Mouse (Mus musculus) hindbrain, embryonic 12.5 days (tissue): ENCODE measurements around the gene Fmo2. TPM values are rescaled to one million over a fixed set of nuclear protein-coding genes. Genes with fewer than 3 reads are reported as not detected.

Source experiments
- ATAC-seq: fragments of 200-750 bp; cut with Nextera tagmentation; 2 replicates; pipeline ENCODE4 v1.8.0; 2017; ENCODE audit warnings: moderate TSS enrichment; ENCODE audit not compliant: low FRiP score
- H3K27ac ChIP-seq: fragments of 300-500 bp; sonication (generic); 2 replicates; pipeline ENCODE4 v1.5.1; 2016; ENCODE audit warnings: mild to moderate bottlenecking
- H3K27me3 ChIP-seq: fragments of 300-500 bp; sonication (generic); 2 replicates; pipeline ENCODE4 v1.6.1; 2016; ENCODE audit warnings: mild to moderate bottlenecking
- H3K36me3 ChIP-seq: fragments of 300-500 bp; sonication (generic); 2 replicates; pipeline ENCODE4 v1.6.1; 2016; ENCODE audit warnings: mild to moderate bottlenecking
- H3K4me1 ChIP-seq: fragments of 300-500 bp; sonication (generic); 2 replicates; pipeline ENCODE4 v1.6.1; 2016
- H3K4me2 ChIP-seq: fragments of 300-500 bp; sonication (generic); replicated peaks from 2 replicates; pipeline ENCODE4 v1.6.1; 2016; ENCODE audit warnings: mild to moderate bottlenecking
- H3K4me3 ChIP-seq: fragments of 300-500 bp; sonication (generic); 2 replicates; pipeline ENCODE4 v1.5.1; 2016; ENCODE audit warnings: mild to moderate bottlenecking
- H3K9ac ChIP-seq: fragments of 300-500 bp; sonication (generic); 2 replicates; pipeline ENCODE4 v1.6.1; 2016; ENCODE audit warnings: mild to moderate bottlenecking, moderate library complexity
- H3K9me3 ChIP-seq: fragments of 300-500 bp; sonication (generic); replicated peaks from 2 replicates; pipeline ENCODE4 v1.6.1; 2016; ENCODE audit warnings: mild to moderate bottlenecking
- WGBS: fragments of 180-500 bp; shearing (Covaris S2); methylation state at CpG from one replicate; pipeline ENCODE4 v1.1.7; 2016; 5-methylcytosine and 5-hydroxymethylcytosine counted together
- polyA plus RNA-seq: library from polyadenylated mRNA; unstranded; fragments of >200 nt; fragmentation: Nextera tagmentation; extraction: Ambion mirVana; gene quantifications from 2 replicates; pipeline ENCODE4 v1.2.1, GENCODE M21; 2016

The Fmo2 gene
- polyA plus RNA-seq, 1 experiment from 2014 or later, result not detected

GRCm38 (mm10) chr1:162930631-162931030 lies 32.1 kb upstream of the Fmo2 start:
- no peaks in the 10 kb centered on the region for H3K36me3 ChIP-seq
- no peak overlapping the region for H3K4me3 ChIP-seq
- H3K27me3 ChIP-seq, result no peaks in the 10 kb centered on the region
- H3K4me1 ChIP-seq, result no peaks in the 10 kb centered on the region
- H3K9ac ChIP-seq, result no peak overlapping the region
- H3K9me3 ChIP-seq, result no peaks in the 10 kb centered on the region
- H3K4me2 ChIP-seq, result no peak overlapping the region
- ATAC-seq, result no peak
- no peak overlapping the region for H3K27ac ChIP-seq
- WGBS, result 79% methylated on average over 2 of the region's 2 CpGs

DNA sequence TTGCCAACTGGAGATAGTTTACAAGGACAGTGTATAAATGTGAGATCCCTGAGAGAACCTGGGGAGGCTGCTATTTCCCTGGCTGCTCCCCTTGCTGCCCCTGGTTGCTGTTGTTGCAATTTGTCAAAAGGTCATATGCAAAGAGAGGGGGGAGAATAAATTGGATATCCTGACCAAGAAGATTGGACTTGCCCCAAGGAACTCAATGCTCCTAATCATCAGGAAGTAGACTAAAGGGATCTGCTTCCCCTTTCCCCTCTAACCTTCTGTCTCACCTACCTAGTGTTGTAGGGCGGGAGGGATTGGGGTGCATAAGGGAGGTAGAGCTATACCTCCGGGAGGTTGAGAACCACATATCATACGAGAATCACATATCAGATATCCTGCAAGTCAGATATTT lies 30.6 kb upstream of the Fmo2 start:
- Histone ChIP-seq H3K4me2 (no peak overlapping the region), H3K9me3 (no peaks in the 10 kb centered on the region), H3K4me3 (no peak overlapping the region), H3K27me3 (no peaks in the 10 kb centered on the region), H3K36me3 (no peaks in the 10 kb centered on the region), H3K9ac (no peak overlapping the region), H3K27ac (no peak overlapping the region), H3K4me1 (no peaks in the 10 kb centered on the region)
- ATAC-seq, result no peak
- 92% methylated on average over 3 of the region's 3 CpGs for WGBS

- H3K36me3 ChIP-seq, result no peaks in the 10 kb centered on the region
- H3K27ac ChIP-seq, result no peak overlapping the region
- 100% methylated on average over 1 of the region's 1 CpGs for WGBS
- no peaks in the 10 kb centered on the region for H3K4me1 ChIP-seq
- H3K4me2 ChIP-seq, result no peak overlapping the region
- H3K9me3 ChIP-seq, result no peaks in the 10 kb centered on the region
- H3K27me3 ChIP-seq, result no peaks in the 10 kb centered on the region
- H3K4me3 ChIP-seq, result no peak overlapping the region
- ATAC-seq, result no peak
- H3K9ac ChIP-seq, result no peak overlapping the region
These were observed 26.6 kb upstream of the Fmo2 start for GRCm38 (mm10) chr1:162925121-162925520.

GRCm38 (mm10) chr1:162916661-162917060 lies 18.1 kb upstream of the Fmo2 start:
- H3K4me2 ChIP-seq, result no peak overlapping the region
- no peak overlapping the region for H3K4me3 ChIP-seq

GRCm38 (mm10) chr1:162914932-162915556 lies 16.5 kb upstream of the Fmo2 start:
- Histone ChIP-seq H3K4me2 (no peak overlapping the region), H3K4me3 (no peak overlapping the region), H3K36me3 (no peaks in the 10 kb centered on the region), H3K27ac (no peak overlapping the region), H3K27me3 (no peaks in the 10 kb centered on the region), H3K4me1 (no peaks in the 10 kb centered on the region), H3K9me3 (no peaks in the 10 kb centered on the region), H3K9ac (no peak overlapping the region)
- 84% methylated on average over 4 of the region's 4 CpGs for WGBS
- no peak for ATAC-seq

More at GRCm38 (mm10) chr1:162916661-162917060, 18.1 kb upstream of the Fmo2 start:
- H3K4me1 ChIP-seq, result no peaks in the 10 kb centered on the region
- 76% methylated on average over 8 of the region's 8 CpGs for WGBS
- H3K36me3 ChIP-seq, result no peaks in the 10 kb centered on the region
- no peak overlapping the region for H3K9ac ChIP-seq
- no peak for ATAC-seq
- no peaks in the 10 kb centered on the region for H3K27me3 ChIP-seq
- H3K27ac ChIP-seq, result no peak overlapping the region
- no peaks in the 10 kb centered on the region for H3K9me3 ChIP-seq

- Histone ChIP-seq H3K4me1 (no peaks in the 10 kb centered on the region), H3K9ac (no peak overlapping the region), H3K36me3 (no peaks in the 10 kb centered on the region), H3K4me3 (no peak overlapping the region), H3K9me3 (no peaks in the 10 kb centered on the region), H3K27ac (no peak overlapping the region), H3K4me2 (no peak overlapping the region), H3K27me3 (no peaks in the 10 kb centered on the region)
- no peak for ATAC-seq
These were observed 13.6 kb upstream of the Fmo2 start for GRCm38 (mm10) chr1:162912085-162912484.

DNA sequence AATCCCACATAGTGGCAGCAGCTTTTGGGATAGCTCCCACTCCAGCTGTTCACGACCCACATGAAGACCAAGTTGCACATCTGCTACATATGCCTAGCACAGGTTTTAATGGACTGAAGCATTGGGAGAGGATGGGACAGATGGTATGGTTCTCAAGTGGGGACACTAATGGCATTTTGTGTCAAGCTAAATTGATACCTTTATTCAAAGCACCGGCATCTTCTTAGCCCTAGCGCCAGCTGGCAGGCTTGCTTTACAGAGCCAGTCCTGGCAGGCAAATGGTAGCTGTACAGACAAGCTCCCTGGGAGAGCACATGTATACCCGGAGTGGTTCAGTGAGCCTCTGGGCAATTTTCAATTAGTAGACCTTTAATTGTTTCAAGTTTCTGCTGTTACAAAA lies 3.4 kb upstream of the Fmo2 start:
- Histone ChIP-seq H3K4me2 (no peak overlapping the region), H3K4me3 (no peak overlapping the region), H3K27me3 (no peaks in the 10 kb centered on the region), H3K36me3 (no peaks in the 10 kb centered on the region), H3K9ac (no peak overlapping the region), H3K4me1 (no peaks in the 10 kb centered on the region), H3K27ac (no peak overlapping the region), H3K9me3 (no peaks in the 10 kb centered on the region)
- no peak for ATAC-seq
- 67% methylated on average over 4 of the region's 4 CpGs for WGBS

DNA sequence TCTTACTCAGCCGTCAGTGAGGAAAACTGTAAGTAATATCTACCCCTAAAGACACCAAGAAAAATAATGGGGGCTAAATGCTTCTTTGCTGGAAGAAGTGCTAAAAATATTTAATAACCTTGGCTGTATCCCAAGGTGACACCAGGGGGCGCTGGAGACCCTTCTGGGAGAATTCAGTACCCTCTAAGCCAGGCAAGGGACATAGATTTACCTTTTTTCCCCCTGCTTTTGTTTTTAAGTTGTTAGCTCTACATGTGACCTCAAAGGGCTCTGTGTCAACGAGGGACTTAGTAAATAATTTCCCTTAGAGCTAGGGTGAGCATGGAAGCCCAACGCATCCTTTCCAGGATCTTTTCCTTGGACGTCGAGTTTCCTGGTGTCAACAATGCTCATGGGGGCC lies 2.6 kb downstream of the Fmo2 start:
- ATAC-seq, result no peak
- WGBS, result 43% methylated on average over 6 of the region's 6 CpGs

DNA sequence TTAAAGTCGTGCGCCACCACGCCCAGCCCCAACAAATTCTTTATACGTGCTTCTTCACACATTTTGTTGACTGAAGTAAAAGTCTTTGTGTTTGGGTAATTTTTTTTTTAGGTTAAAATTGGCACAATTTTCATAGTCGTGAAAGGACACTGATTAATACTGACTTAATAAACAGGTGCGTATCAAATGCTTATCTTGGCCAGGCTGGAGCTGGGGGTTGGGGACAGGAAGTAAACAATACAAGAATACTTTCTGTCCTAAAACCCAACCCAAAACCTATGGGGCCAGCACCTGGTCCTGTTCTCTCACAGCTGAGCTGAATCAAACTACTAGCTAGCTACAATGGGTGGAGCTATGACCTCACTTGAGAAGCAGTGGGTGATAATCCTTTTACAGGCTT lies 5.5 kb downstream of the Fmo2 start:
- H3K4me3 ChIP-seq, result no peak overlapping the region
- H3K4me1 ChIP-seq, result no peaks in the 10 kb centered on the region
- no peak overlapping the region for H3K9ac ChIP-seq
- no peak for ATAC-seq
- H3K27ac ChIP-seq, result no peak overlapping the region
- WGBS, result 93% methylated on average over 6 of the region's 6 CpGs
- no peaks in the 10 kb centered on the region for H3K27me3 ChIP-seq
- no peak overlapping the region for H3K4me2 ChIP-seq
- H3K9me3 ChIP-seq, result no peaks in the 10 kb centered on the region
- no peaks in the 10 kb centered on the region for H3K36me3 ChIP-seq

More for the DNA sequence above, 2.6 kb downstream of the Fmo2 start:
- Histone ChIP-seq H3K9ac (no peak overlapping the region), H3K27me3 (no peaks in the 10 kb centered on the region), H3K9me3 (no peaks in the 10 kb centered on the region), H3K4me3 (no peak overlapping the region), H3K4me1 (no peaks in the 10 kb centered on the region), H3K4me2 (no peak overlapping the region), H3K36me3 (no peaks in the 10 kb centered on the region), H3K27ac (no peak overlapping the region)

DNA sequence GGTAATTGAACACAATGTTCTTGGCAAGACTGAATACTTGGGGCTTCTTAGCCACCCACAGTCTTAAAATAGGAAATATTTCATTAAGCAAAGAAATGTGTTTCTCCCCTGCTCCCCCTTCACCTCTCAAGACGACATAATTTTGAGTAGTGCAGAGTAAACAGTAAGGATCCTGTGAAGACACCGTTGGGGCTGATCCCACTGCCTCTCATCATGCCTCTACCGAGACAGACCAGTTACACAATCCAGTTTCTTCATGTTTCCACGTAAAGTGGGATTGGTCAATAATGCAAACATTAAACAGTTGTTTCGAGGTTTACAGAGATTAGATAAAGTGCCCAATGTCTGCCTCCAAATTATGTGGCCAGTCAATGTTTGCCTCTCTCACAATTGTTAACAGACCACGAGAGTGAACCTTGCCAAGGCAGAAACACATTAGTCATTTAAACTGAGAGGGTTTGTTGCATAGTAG lies 6.5 kb downstream of the Fmo2 start:
- Histone ChIP-seq H3K4me2 (no peak overlapping the region), H3K9ac (no peak overlapping the region), H3K4me3 (no peak overlapping the region), H3K4me1 (no peaks in the 10 kb centered on the region), H3K27me3 (no peaks in the 10 kb centered on the region), H3K27ac (no peak overlapping the region), H3K9me3 (no peaks in the 10 kb centered on the region), H3K36me3 (no peaks in the 10 kb centered on the region)
- 79% methylated on average over 6 of the region's 6 CpGs for WGBS
- no peak for ATAC-seq

- no peak overlapping the region for H3K4me3 ChIP-seq
- 90% methylated on average over 12 of the region's 12 CpGs for WGBS
- H3K36me3 ChIP-seq, result no peaks in the 10 kb centered on the region
- no peak overlapping the region for H3K9ac ChIP-seq
- no peaks in the 10 kb centered on the region for H3K4me1 ChIP-seq
- H3K27me3 ChIP-seq, result no peaks in the 10 kb centered on the region
- H3K9me3 ChIP-seq, result no peaks in the 10 kb centered on the region
- H3K27ac ChIP-seq, result no peak overlapping the region
- no peak overlapping the region for H3K4me2 ChIP-seq
- no peak for ATAC-seq
These were observed 9.9 kb downstream of the Fmo2 start for GRCm38 (mm10) chr1:162888646-162889045.

- no peak for ATAC-seq
- Histone ChIP-seq H3K9ac (no peak overlapping the region), H3K4me3 (no peak overlapping the region), H3K27ac (no peak overlapping the region), H3K27me3 (no peaks in the 10 kb centered on the region), H3K36me3 (no peaks in the 10 kb centered on the region), H3K9me3 (no peaks in the 10 kb centered on the region), H3K4me1 (no peaks in the 10 kb centered on the region), H3K4me2 (no peak overlapping the region)
- WGBS, result 93% methylated on average over 7 of the region's 7 CpGs
These were observed 10.9 kb downstream of the Fmo2 start for GRCm38 (mm10) chr1:162887644-162888043.

- Histone ChIP-seq H3K4me3 (no peak overlapping the region), H3K4me1 (no peaks in the 10 kb centered on the region), H3K9me3 (no peaks in the 10 kb centered on the region), H3K4me2 (no peak overlapping the region), H3K27ac (no peak overlapping the region), H3K36me3 (no peaks in the 10 kb centered on the region), H3K9ac (no peak overlapping the region), H3K27me3 (no peaks in the 10 kb centered on the region)
- WGBS, result 86% methylated on average over 11 of the region's 11 CpGs
- no peak for ATAC-seq
These were observed 12.2 kb downstream of the Fmo2 start for GRCm38 (mm10) chr1:162886138-162886816.
